Mouse (Mus musculus) neural tube, embryonic 13.5 days (tissue): ENCODE measurements around the gene Cd5. TPM values are rescaled to one million over a fixed set of nuclear protein-coding genes. Genes with fewer than 3 reads are reported as not detected.

ENCODE experiments used
- ATAC-seq: fragments of 200-750 bp; cut with Nextera tagmentation; 2 replicates; pipeline ENCODE4 v1.8.0; 2017; ENCODE audit warnings: low read depth, mild to moderate bottlenecking, moderate TSS enrichment, moderate library complexity
- H3K27ac ChIP-seq: fragments of 300-500 bp; sonication (generic); replicated peaks from 2 replicates; pipeline ENCODE4 v1.5.1; 2015; ENCODE audit warnings: moderate library complexity, mild to moderate bottlenecking, inconsistent platforms
- H3K27me3 ChIP-seq: fragments of 300-500 bp; sonication (generic); 2 replicates; pipeline ENCODE4 v1.6.1; 2015; ENCODE audit warnings: mild to moderate bottlenecking, inconsistent platforms
- H3K36me3 ChIP-seq: fragments of 300-500 bp; sonication (generic); 2 replicates; pipeline ENCODE4 v1.6.1; 2015; ENCODE audit warnings: mild to moderate bottlenecking, inconsistent platforms
- H3K4me1 ChIP-seq: fragments of 300-500 bp; sonication (generic); replicated peaks from 2 replicates; pipeline ENCODE4 v1.6.1; 2015; ENCODE audit warnings: inconsistent platforms
- H3K4me2 ChIP-seq: fragments of 300-500 bp; sonication (generic); 2 replicates; pipeline ENCODE4 v1.6.1; 2015; ENCODE audit warnings: inconsistent platforms, mild to moderate bottlenecking, moderate library complexity
- H3K4me3 ChIP-seq: fragments of 300-500 bp; sonication (generic); 2 replicates; pipeline ENCODE4 v1.5.1; 2015; ENCODE audit warnings: mild to moderate bottlenecking, inconsistent platforms
- H3K9ac ChIP-seq: fragments of 300-500 bp; sonication (generic); 2 replicates; pipeline ENCODE4 v1.6.1; 2015; ENCODE audit warnings: moderate library complexity, mild to moderate bottlenecking, inconsistent platforms
- H3K9me3 ChIP-seq: fragments of 300-500 bp; sonication (generic); 2 replicates; pipeline ENCODE4 v1.6.1; 2016; ENCODE audit warnings: inconsistent platforms
- WGBS: fragments of 180-500 bp; shearing (Covaris S2); methylation state at CpG from one replicate; pipeline ENCODE4 v1.1.7; 2015; 5-methylcytosine and 5-hydroxymethylcytosine counted together
- polyA plus RNA-seq: library from polyadenylated mRNA; unstranded; fragments of >200 nt; fragmentation: Nextera tagmentation; extraction: Ambion mirVana; gene quantifications from 2 replicates; pipeline ENCODE4 v1.2.1, GENCODE M21; 2015

The Cd5 gene
- polyA plus RNA-seq, 1 experiment from 2014 or later, result 0.54 TPM

- no peaks in the 10 kb centered on the region for H3K27me3 ChIP-seq
- H3K36me3 ChIP-seq, result no peaks in the 10 kb centered on the region
- no peaks in the 10 kb centered on the region; the same call in 1 of the 2 replicates for H3K4me1 ChIP-seq
- ATAC-seq, result no peak
- H3K9ac ChIP-seq, result no peak overlapping the region
- H3K4me3 ChIP-seq, result no peak overlapping the region
- WGBS, result 52% methylated on average over 1 of the region's 1 CpGs
- H3K4me2 ChIP-seq, result no peak overlapping the region
- H3K27ac ChIP-seq, result no peak overlapping the region
- no peaks in the 10 kb centered on the region for H3K9me3 ChIP-seq
Observed at GRCm38 (mm10) chr19:10673275-10673674, 65.5 kb downstream of the Cd5 start.

- Histone ChIP-seq H3K36me3 (no peaks in the 10 kb centered on the region), H3K9me3 (no peaks in the 10 kb centered on the region), H3K4me2 (no peak overlapping the region), H3K27me3 (no peaks in the 10 kb centered on the region), H3K9ac (no peak overlapping the region), H3K27ac (no peak overlapping the region), H3K4me3 (no peak overlapping the region), H3K4me1 (no peaks in the 10 kb centered on the region; the same call in 1 of the 2 replicates)
- WGBS, result 47% methylated on average over 9 of the region's 9 CpGs
- ATAC-seq, result no peak
Observed at GRCm38 (mm10) chr19:10671854-10672417, 66.9 kb downstream of the Cd5 start.

DNA sequence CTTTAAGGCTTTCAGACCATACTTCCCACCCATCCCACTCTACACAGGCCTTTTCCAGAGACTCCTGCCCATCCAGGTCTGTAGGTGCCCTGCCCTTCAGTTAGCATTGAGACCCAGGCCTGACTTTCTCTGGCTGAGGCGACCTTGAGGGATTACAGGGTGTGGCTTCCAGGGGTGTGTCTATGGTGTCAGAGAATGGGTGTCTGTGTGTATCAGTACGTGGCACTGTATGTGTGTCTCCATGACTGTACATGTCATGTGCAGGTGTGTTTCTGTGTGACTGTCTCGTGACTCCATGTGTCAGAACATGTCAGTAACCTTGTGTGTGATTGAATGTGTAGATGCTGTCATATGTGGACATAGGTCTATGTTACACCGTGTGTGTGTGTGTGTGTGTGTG, 67.5 kb downstream of the Cd5 start:
- no peaks in the 10 kb centered on the region for H3K9me3 ChIP-seq
- ATAC-seq, result no peak
- H3K4me2 ChIP-seq, result no peak overlapping the region
- H3K9ac ChIP-seq, result no peak overlapping the region
- H3K4me3 ChIP-seq, result no peak overlapping the region
- no peaks in the 10 kb centered on the region for H3K36me3 ChIP-seq
- 81% methylated on average over 4 of the region's 4 CpGs for WGBS
- no peaks in the 10 kb centered on the region for H3K27me3 ChIP-seq
- H3K4me1 ChIP-seq, result no peaks in the 10 kb centered on the region; the same call in 1 of the 2 replicates
- no peak overlapping the region for H3K27ac ChIP-seq

Other genes starting within 250 kb of the Cd5 start
- gene Cpsf7, start 213.7 kb downstream of the Cd5 start, polyA plus RNA-seq, result 47.3 and 60.1 TPM in 2 replicates
- gene Sdhaf2, start 212.9 kb downstream of the Cd5 start, polyA plus RNA-seq, result 72.1 and 77.0 TPM in 2 replicates
- 51.0 and 51.6 TPM in 2 replicates for gene Tmem216, start 182.8 kb downstream of the Cd5 start, polyA plus RNA-seq
- gene Cyb561a3, start 161.8 kb downstream of the Cd5 start, polyA plus RNA-seq, result 17.7 and 18.0 TPM in 2 replicates
- gene Tmem138, start 161.6 kb downstream of the Cd5 start, polyA plus RNA-seq, result 34.8 and 38.2 TPM in 2 replicates
- gene Ddb1, start 133.7 kb downstream of the Cd5 start, polyA plus RNA-seq, result 245 and 271 TPM in 2 replicates
- 24.8 and 25.7 TPM in 2 replicates for gene Tkfc, start 133.3 kb downstream of the Cd5 start, polyA plus RNA-seq
- gene Vwce, start 104.8 kb downstream of the Cd5 start, polyA plus RNA-seq, result 0.22 and 0.74 TPM in 2 replicates
- not detected in 2 replicates for gene Pga5, start 60.9 kb downstream of the Cd5 start, polyA plus RNA-seq
- gene Vps37c, start 50.3 kb downstream of the Cd5 start, polyA plus RNA-seq, result 34.2 and 37.6 TPM in 2 replicates
- not detected in 2 replicates for gene Cd6, start 91.1 kb upstream of the Cd5 start, polyA plus RNA-seq
- gene Slc15a3, start 100.7 kb upstream of the Cd5 start, polyA plus RNA-seq, result 0.12 and 0.33 TPM in 2 replicates
- 154 and 169 TPM in 2 replicates for gene Tmem132a, start 130.9 kb upstream of the Cd5 start, polyA plus RNA-seq
- gene Tmem109, start 143.0 kb upstream of the Cd5 start, polyA plus RNA-seq, result 39.5 and 41.9 TPM in 2 replicates
- 37.3 and 41.7 TPM in 2 replicates for gene Prpf19, start 156.2 kb upstream of the Cd5 start, polyA plus RNA-seq
- not detected in 2 replicates for gene Zp1, start 181.6 kb upstream of the Cd5 start, polyA plus RNA-seq
- not detected in 2 replicates for gene Ptgdr2, start 198.2 kb upstream of the Cd5 start, polyA plus RNA-seq
- gene Ccdc86, start 210.3 kb upstream of the Cd5 start, polyA plus RNA-seq, result 14.6 and 15.3 TPM in 2 replicates
- gene Ms4a10, start 235.7 kb upstream of the Cd5 start, polyA plus RNA-seq, result not detected in 2 replicates